Mouse (Mus musculus): Measurements from ENCODE around the gene Mybph.

DNA sequence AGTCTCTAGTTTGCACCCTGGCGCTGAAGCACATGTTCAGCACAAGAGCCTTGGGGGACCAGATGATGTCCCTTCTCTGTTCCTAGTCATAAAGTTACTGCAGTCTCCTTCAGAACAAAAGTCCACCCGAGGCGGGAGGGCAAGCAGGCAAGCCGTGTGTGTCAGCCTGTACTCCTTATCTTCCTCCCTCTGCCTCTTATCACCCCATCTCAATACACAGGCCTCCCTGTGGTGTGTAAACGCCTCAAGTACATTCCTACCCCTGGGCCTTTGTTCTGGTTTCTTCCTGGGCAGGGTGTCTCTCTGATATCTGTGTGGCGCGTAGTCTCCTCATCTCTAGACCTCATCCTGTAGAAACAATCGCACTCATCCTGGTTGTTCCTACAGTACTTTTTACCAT, 33.5 kb downstream of the Mybph start:
- TF ChIP-seq EP300 (optimal IDR thresholded peaks at IDR 0.05) = no peak
- no peak for TF ChIP-seq CTCF (IDR thresholded peaks at IDR 0.05; ENCODE audit: low read depth)

Data from stomach, postnatal 0 days (tissue).